Mouse (Mus musculus) testis, adult 2 months (tissue): ENCODE results near the gene Sycp2l.

ENCODE experiments used
- CTCF ChIP-seq: fragments of 200-500 bp; IDR thresholded peaks from 2 replicates; pipeline ENCODE4 v1.5.1; 2012; ENCODE audit warnings: low read depth, mild to moderate bottlenecking, inconsistent platforms, low read length, moderate library complexity; ENCODE audit not compliant: control insufficient read depth, insufficient read depth, insufficient replicate concordance
- POLR2A ChIP-seq: fragments of 200-500 bp; IDR thresholded peaks from 2 replicates; pipeline ENCODE4 v1.6.1; 2012; ENCODE audit warnings: low read depth, mild to moderate bottlenecking, inconsistent platforms, low read length, moderate library complexity; ENCODE audit not compliant: control insufficient read depth

DNA sequence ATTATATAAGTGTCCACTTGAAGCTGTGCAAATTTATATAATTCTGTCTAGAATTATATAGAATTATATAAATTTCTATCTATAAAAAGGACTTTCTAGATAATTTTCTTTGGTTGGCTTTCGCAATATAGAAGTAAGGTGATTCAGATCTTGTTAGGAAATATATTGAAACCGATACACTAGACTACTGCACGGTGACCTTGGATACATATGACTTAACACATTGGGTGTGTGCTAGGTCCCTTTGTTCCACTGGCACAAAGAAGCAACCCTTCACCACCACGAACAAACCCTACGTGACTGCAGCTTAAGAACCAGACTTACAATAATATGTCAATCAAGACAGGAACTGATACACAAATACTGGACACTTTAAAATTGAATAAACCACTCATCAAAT lies 34.2 kb upstream of the Sycp2l start:
- TF ChIP-seq POLR2A, result no peak
- TF ChIP-seq CTCF, result no peak
